Mouse (Mus musculus): Measurements from ENCODE around the gene Smpd2.

Smpd2 gene

GRCm38 (mm10) chr10:41451656-41452055 is 38.5 kb downstream of the Smpd2 start:
- no peak for DNase-seq (ENCODE audit: low spot score)

- DNase-seq (ENCODE audit: low spot score), result no peak
Measured at GRCm38 (mm10) chr10:41450780-41451522, 39.2 kb downstream of the Smpd2 start.

GRCm38 (mm10) chr10:41450137-41450670 is 40.0 kb downstream of the Smpd2 start, which contains the start of gene Zbtb24:
Zbtb24 (plus strand) TSS chr10:41450383.
- DNase-seq (ENCODE audit: low spot score), result peak; percentile 71

- no peak for DNase-seq (ENCODE audit: low spot score)
Measured at GRCm38 (mm10) chr10:41449684-41450083, 40.5 kb downstream of the Smpd2 start.

- DNase-seq (ENCODE audit: low spot score), result no peak
Measured at GRCm38 (mm10) chr10:41448216-41448615, 42.0 kb downstream of the Smpd2 start.
